Mouse (Mus musculus) embryonic facial prominence, embryonic 14.5 days (tissue): ENCODE data around the gene Thsd4. TPM values are rescaled to one million over a fixed set of nuclear protein-coding genes. Genes with fewer than 3 reads are reported as not detected.
A peak's percentile ranks its signal among the peaks of the same experiment; 100 is the strongest.

ENCODE experiments used
- ATAC-seq: fragments of 200-750 bp; cut with Nextera tagmentation; 2 replicates; pipeline ENCODE4 v1.8.0; 2017; ENCODE audit warnings: low read depth, moderate number of reproducible peaks, moderate TSS enrichment
- DNase-seq: peaks from one replicate; pipeline ENCODE4 v3.0.0-alpha.2; 2015; ENCODE audit warnings: low spot score
- H3K27ac ChIP-seq: fragments of 300-500 bp; sonication (generic); replicated peaks from 2 replicates; pipeline ENCODE4 v1.5.1; 2014; ENCODE audit warnings: low read depth, mild to moderate bottlenecking, low read length, moderate library complexity
- H3K27me3 ChIP-seq: fragments of 300-500 bp; sonication (generic); replicated peaks from 2 replicates; pipeline ENCODE4 v1.6.1; 2014; ENCODE audit warnings: low read length; ENCODE audit not compliant: control insufficient read depth, insufficient read depth
- H3K36me3 ChIP-seq: fragments of 300-500 bp; sonication (generic); 2 replicates; pipeline ENCODE4 v1.6.1; 2014; ENCODE audit warnings: low read length, mixed read lengths; ENCODE audit not compliant: control insufficient read depth, insufficient read depth
- H3K4me1 ChIP-seq: fragments of 300-500 bp; sonication (generic); 2 replicates; pipeline ENCODE4 v1.6.1; 2014; ENCODE audit warnings: antibody characterized with exemption, low read length; ENCODE audit not compliant: control insufficient read depth, insufficient read depth
- H3K4me2 ChIP-seq: fragments of 300-500 bp; sonication (generic); 2 replicates; pipeline ENCODE4 v1.6.1; 2014; ENCODE audit warnings: low read depth, mild to moderate bottlenecking, low read length, moderate library complexity, mixed read lengths
- H3K4me3 ChIP-seq: fragments of 300-500 bp; sonication (generic); 2 replicates; pipeline ENCODE4 v1.5.1; 2014; ENCODE audit warnings: low read depth, mild to moderate bottlenecking, low read length
- H3K9ac ChIP-seq: fragments of 300-500 bp; sonication (generic); 2 replicates; pipeline ENCODE4 v1.6.1; 2014; ENCODE audit warnings: low read depth, mild to moderate bottlenecking, low read length, moderate library complexity, mixed read lengths
- H3K9me3 ChIP-seq: fragments of 300-500 bp; sonication (generic); 2 replicates; pipeline ENCODE4 v1.6.1; 2016; ENCODE audit warnings: low read length; ENCODE audit not compliant: control insufficient read depth
- WGBS: fragments of 180-500 bp; shearing (Covaris S2); extraction: QIAGEN DNeasy Blood & Tissue Kit; methylation state at CpG from one replicate; pipeline ENCODE4 v1.1.7; 2014; 5-methylcytosine and 5-hydroxymethylcytosine counted together
- polyA plus RNA-seq: library from polyadenylated mRNA; unstranded; fragments of >200 nt; fragmentation: Nextera tagmentation; extraction: Ambion mirVana; gene quantifications from 2 replicates; pipeline ENCODE4 v1.2.1, GENCODE M21; 2014

The Thsd4 gene
- polyA plus RNA-seq, 1 experiment from 2014 or later = 26.1 TPM

DNA sequence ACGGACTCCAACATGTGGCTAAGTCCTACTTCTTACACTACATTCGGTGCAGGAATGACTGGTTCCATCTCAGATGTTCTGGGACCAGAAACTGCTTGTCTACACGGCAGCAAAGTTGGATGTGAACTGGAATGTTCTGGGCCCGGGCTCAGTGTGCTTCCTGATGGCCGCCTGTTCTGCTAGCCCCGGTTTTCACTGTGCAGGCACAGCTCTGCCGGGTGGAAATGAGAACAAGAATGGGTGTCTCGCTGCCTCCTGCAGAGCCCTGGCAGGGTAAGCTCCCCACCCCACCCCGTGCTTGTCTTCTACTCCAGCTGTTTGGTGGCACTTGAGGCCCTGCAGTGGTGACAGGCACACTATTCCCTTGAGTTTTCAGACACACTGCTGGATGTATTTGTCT, 285.7 kb downstream of the Thsd4 start:
- H3K36me3 ChIP-seq = no peaks in the 10 kb centered on the region
- DNase-seq (peak; percentile 50), ATAC-seq (no peak)
- no peaks in the 10 kb centered on the region for H3K27me3 ChIP-seq
- H3K4me1 ChIP-seq = peaks cover 41% of the 10 kb centered on the region
- no peak overlapping the region for H3K4me3 ChIP-seq
- 64% methylated on average over 9 of the region's 9 CpGs for WGBS
- no peak overlapping the region for H3K4me2 ChIP-seq
- no peak overlapping the region for H3K27ac ChIP-seq
- H3K9ac ChIP-seq = no peak overlapping the region
- no peaks in the 10 kb centered on the region for H3K9me3 ChIP-seq

- Histone ChIP-seq H3K4me2 (no peak overlapping the region), H3K27me3 (no peaks in the 10 kb centered on the region), H3K9ac (no peak overlapping the region), H3K9me3 (no peaks in the 10 kb centered on the region), H3K4me1 (peaks cover 47% of the 10 kb centered on the region), H3K36me3 (no peaks in the 10 kb centered on the region), H3K4me3 (no peak overlapping the region), H3K27ac (peak overlapping the region; percentile 70)
- peak; percentile 93 for ATAC-seq
- peak; percentile 89 for DNase-seq
- 27% methylated on average over 8 of the region's 8 CpGs for WGBS
These were observed 287.4 kb downstream of the Thsd4 start for GRCm38 (mm10) chr9:60234233-60235115.

GRCm38 (mm10) chr9:60231981-60232881, 289.6 kb downstream of the Thsd4 start:
- Histone ChIP-seq H3K4me2 (no peak overlapping the region), H3K27ac (0 out of 2 replicates have a peak overlapping the region, but pooled peaks have one; percentile 3), H3K27me3 (no peaks in the 10 kb centered on the region), H3K4me1 (peaks cover 54% of the 10 kb centered on the region), H3K4me3 (no peak overlapping the region), H3K36me3 (no peaks in the 10 kb centered on the region), H3K9me3 (no peaks in the 10 kb centered on the region), H3K9ac (no peak overlapping the region)
- peak; percentile 33 for DNase-seq
- ATAC-seq = no peak
- 67% methylated on average over 9 of the region's 9 CpGs for WGBS

GRCm38 (mm10) chr9:60229496-60229895, 292.4 kb downstream of the Thsd4 start:
- Histone ChIP-seq H3K27me3 (no peaks in the 10 kb centered on the region), H3K9ac (no peak overlapping the region), H3K36me3 (no peaks in the 10 kb centered on the region), H3K4me3 (no peak overlapping the region), H3K4me2 (no peak overlapping the region), H3K4me1 (peaks cover 50% of the 10 kb centered on the region), H3K9me3 (no peaks in the 10 kb centered on the region), H3K27ac (no peak overlapping the region)
- 72% methylated on average over 4 of the region's 4 CpGs for WGBS
- DNase-seq (no peak), ATAC-seq (no peak)

DNA sequence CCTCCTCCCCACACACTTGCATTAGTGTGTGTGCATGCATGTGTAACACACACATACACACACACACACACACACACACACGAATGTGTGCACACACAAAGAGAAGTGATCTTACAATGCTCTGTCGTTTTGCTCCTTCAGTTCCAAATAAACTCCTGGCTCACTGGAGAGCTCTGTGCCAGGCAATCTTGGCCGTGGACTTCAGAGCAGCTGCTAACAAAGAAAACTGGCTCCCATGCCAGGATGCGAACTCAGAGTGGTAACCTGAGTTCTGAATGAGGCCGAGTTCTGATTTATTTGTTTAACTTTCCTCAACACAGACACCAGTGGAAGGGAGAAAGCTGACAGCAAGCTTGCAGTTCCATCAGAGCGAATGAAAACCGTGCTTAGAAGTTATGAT, 294.1 kb downstream of the Thsd4 start:
- H3K4me1 ChIP-seq = peaks cover 46% of the 10 kb centered on the region
- H3K36me3 ChIP-seq = no peaks in the 10 kb centered on the region
- ATAC-seq = no peak
- no peaks in the 10 kb centered on the region for H3K27me3 ChIP-seq
- no peak overlapping the region for H3K9ac ChIP-seq
- H3K9me3 ChIP-seq = no peaks in the 10 kb centered on the region
- peak overlapping the region; percentile 79 for H3K27ac ChIP-seq
- DNase-seq = peak; percentile 58
- 62% methylated on average over 7 of the region's 7 CpGs for WGBS
- H3K4me2 ChIP-seq = no peak overlapping the region
- H3K4me3 ChIP-seq = no peak overlapping the region

DNA sequence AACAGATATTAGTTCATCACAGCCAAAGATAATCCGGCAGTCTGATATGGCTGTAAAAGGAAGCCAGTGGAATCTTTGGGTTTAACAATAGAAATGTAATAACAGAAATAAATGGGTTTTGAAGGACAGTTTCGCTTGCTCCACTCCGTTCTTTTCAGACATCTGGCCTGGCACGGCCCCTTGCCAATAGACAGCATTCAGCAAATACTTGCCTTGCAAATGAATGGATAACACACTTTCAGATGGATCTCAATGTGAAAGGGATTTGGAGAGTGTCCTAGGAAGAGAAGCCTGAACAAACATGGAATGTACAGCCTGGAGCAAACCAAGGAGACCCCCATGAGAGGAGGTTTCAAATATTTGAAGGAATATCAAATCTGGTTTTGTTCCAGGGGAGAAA, 295.2 kb downstream of the Thsd4 start:
- H3K4me1 ChIP-seq = peaks cover 36% of the 10 kb centered on the region
- H3K9me3 ChIP-seq = no peaks in the 10 kb centered on the region
- peak overlapping the region; percentile 14 for H3K4me2 ChIP-seq
- no peak overlapping the region for H3K4me3 ChIP-seq
- H3K27ac ChIP-seq = peak overlapping the region; percentile 79
- H3K36me3 ChIP-seq = no peaks in the 10 kb centered on the region
- ATAC-seq (peak; percentile 38), DNase-seq (peak; percentile 79)
- no peaks in the 10 kb centered on the region for H3K27me3 ChIP-seq
- WGBS = 53% methylated on average over 4 of the region's 4 CpGs
- no peak overlapping the region for H3K9ac ChIP-seq

DNA sequence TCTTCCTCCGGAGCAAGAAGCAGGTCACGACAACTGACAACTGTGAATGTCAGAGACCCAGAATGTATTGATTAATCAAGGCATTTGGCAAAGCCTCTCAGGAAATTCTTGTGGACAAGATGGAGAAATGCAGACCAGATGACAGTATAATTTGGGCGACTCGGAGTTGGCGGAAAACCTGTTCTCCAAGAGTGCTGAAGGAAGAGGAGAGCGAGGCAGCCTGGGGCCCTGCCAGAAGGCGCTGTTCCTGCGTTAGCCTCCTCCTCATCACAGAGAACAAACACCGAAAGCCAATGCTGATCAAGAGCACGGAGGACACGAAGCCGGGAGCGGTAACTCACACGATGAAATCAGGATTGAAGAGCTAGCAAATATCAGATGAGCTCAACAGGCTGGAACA, 295.7 kb downstream of the Thsd4 start:
- ATAC-seq (peak; percentile 70), DNase-seq (peak; percentile 90)
- H3K4me2 ChIP-seq = peak overlapping the region; percentile 14
- H3K27me3 ChIP-seq = no peaks in the 10 kb centered on the region
- 36% methylated on average over 14 of the region's 14 CpGs for WGBS
- peaks cover 36% of the 10 kb centered on the region for H3K4me1 ChIP-seq
- no peaks in the 10 kb centered on the region for H3K36me3 ChIP-seq
- H3K27ac ChIP-seq = peak overlapping the region; percentile 79
- H3K9me3 ChIP-seq = no peaks in the 10 kb centered on the region
- no peak overlapping the region for H3K9ac ChIP-seq
- H3K4me3 ChIP-seq = no peak overlapping the region

GRCm38 (mm10) chr9:60225453-60225852, 296.4 kb downstream of the Thsd4 start:
- 76% methylated on average over 7 of the region's 7 CpGs for WGBS
- Histone ChIP-seq H3K9ac (no peak overlapping the region), H3K4me2 (no peak overlapping the region), H3K27ac (peak overlapping the region; percentile 79; the same call in 1 of the 2 replicates), H3K9me3 (no peaks in the 10 kb centered on the region), H3K4me1 (peaks cover 32% of the 10 kb centered on the region), H3K36me3 (no peaks in the 10 kb centered on the region), H3K4me3 (no peak overlapping the region), H3K27me3 (no peaks in the 10 kb centered on the region)
- DNase-seq (no peak), ATAC-seq (no peak)
